Mouse (Mus musculus) heart, embryonic 15.5 days (tissue): ENCODE data around the gene Wipf1. TPM values are rescaled to one million over a fixed set of nuclear protein-coding genes. Genes with fewer than 3 reads are reported as not detected.

Experiments used
- ATAC-seq: fragments of 200-750 bp; cut with Nextera tagmentation; replicated peaks from 2 replicates; pipeline ENCODE4 v1.8.0; 2017; ENCODE audit warnings: low read depth, moderate TSS enrichment; ENCODE audit not compliant: insufficient number of reproducible peaks, insufficient read depth, low FRiP score
- H3K27ac ChIP-seq: fragments of 300-500 bp; sonication (generic); 2 replicates; pipeline ENCODE4 v1.5.1; 2015; ENCODE audit warnings: mild to moderate bottlenecking, inconsistent platforms
- H3K27me3 ChIP-seq: fragments of 300-500 bp; sonication (generic); 2 replicates; pipeline ENCODE4 v1.6.1; 2015; ENCODE audit warnings: inconsistent platforms
- H3K36me3 ChIP-seq: fragments of 300-500 bp; sonication (generic); 2 replicates; pipeline ENCODE4 v1.6.1; 2015; ENCODE audit warnings: mild to moderate bottlenecking, inconsistent platforms
- H3K4me1 ChIP-seq: fragments of 300-500 bp; sonication (generic); replicated peaks from 2 replicates; pipeline ENCODE4 v1.6.1; 2015; ENCODE audit warnings: inconsistent platforms
- H3K4me2 ChIP-seq: fragments of 300-500 bp; sonication (generic); 2 replicates; pipeline ENCODE4 v1.6.1; 2015; ENCODE audit warnings: inconsistent platforms, mild to moderate bottlenecking, moderate library complexity
- H3K4me3 ChIP-seq: fragments of 300-500 bp; sonication (generic); 2 replicates; pipeline ENCODE4 v1.5.1; 2015; ENCODE audit warnings: mild to moderate bottlenecking, inconsistent platforms
- H3K9ac ChIP-seq: fragments of 300-500 bp; sonication (generic); 2 replicates; pipeline ENCODE4 v1.6.1; 2015; ENCODE audit warnings: mild to moderate bottlenecking, inconsistent platforms
- H3K9me3 ChIP-seq: fragments of 300-500 bp; sonication (generic); replicated peaks from 2 replicates; pipeline ENCODE4 v1.6.1; 2016; ENCODE audit warnings: inconsistent platforms
- WGBS: fragments of 180-500 bp; shearing (Covaris S2); methylation state at CpG from one replicate; pipeline ENCODE4 v1.1.7; 2015; ENCODE audit warnings: mixed read lengths; 5-methylcytosine and 5-hydroxymethylcytosine counted together
- polyA plus RNA-seq: library from polyadenylated mRNA; unstranded; fragments of >200 nt; fragmentation: Nextera tagmentation; extraction: Ambion mirVana; gene quantifications from 2 replicates; pipeline ENCODE4 v1.2.1, GENCODE M21; 2015

Gene Wipf1
- polyA plus RNA-seq, 1 experiment from 2014 or later, result 5.1 TPM

- Histone ChIP-seq H3K4me2 (no peak overlapping the region), H3K27ac (no peak overlapping the region), H3K4me1 (no peaks in the 10 kb centered on the region), H3K27me3 (no peaks in the 10 kb centered on the region), H3K4me3 (no peak overlapping the region), H3K9me3 (no peaks in the 10 kb centered on the region), H3K36me3 (peaks cover 3% of the 10 kb centered on the region; the same call in 1 of the 2 replicates), H3K9ac (no peak overlapping the region)
- ATAC-seq, result peak; percentile 66
- WGBS, result 48% methylated on average over 21 of the region's 21 CpGs
Observed at GRCm38 (mm10) chr2:73428803-73429468, 100.6 kb downstream of the Wipf1 start.

GRCm38 (mm10) chr2:73427293-73427692 is 102.2 kb downstream of the Wipf1 start:
- H3K9ac ChIP-seq, result no peak overlapping the region
- no peaks in the 10 kb centered on the region for H3K9me3 ChIP-seq
- H3K27me3 ChIP-seq, result no peaks in the 10 kb centered on the region
- WGBS, result 14% methylated on average over 1 of the region's 1 CpGs
- H3K36me3 ChIP-seq, result no peaks in the 10 kb centered on the region
- no peak overlapping the region for H3K4me3 ChIP-seq
- no peaks in the 10 kb centered on the region for H3K4me1 ChIP-seq
- ATAC-seq, result no peak
- H3K27ac ChIP-seq, result no peak overlapping the region
- H3K4me2 ChIP-seq, result no peak overlapping the region

GRCm38 (mm10) chr2:73425822-73426221 is 103.7 kb downstream of the Wipf1 start:
- ATAC-seq, result no peak
- 77% methylated on average over 14 of the region's 14 CpGs for WGBS
- H3K9ac ChIP-seq, result no peak overlapping the region
- no peaks in the 10 kb centered on the region for H3K36me3 ChIP-seq
- no peak overlapping the region for H3K27ac ChIP-seq
- no peaks in the 10 kb centered on the region for H3K27me3 ChIP-seq
- no peaks in the 10 kb centered on the region for H3K9me3 ChIP-seq
- H3K4me1 ChIP-seq, result no peaks in the 10 kb centered on the region
- no peak overlapping the region for H3K4me3 ChIP-seq
- no peak overlapping the region for H3K4me2 ChIP-seq

GRCm38 (mm10) chr2:73419730-73420129 is 109.8 kb downstream of the Wipf1 start:
- ATAC-seq, result no peak
- no peak overlapping the region for H3K9ac ChIP-seq
- no peaks in the 10 kb centered on the region for H3K27me3 ChIP-seq
- WGBS, result 75% methylated on average over 7 of the region's 7 CpGs
- no peak overlapping the region for H3K4me2 ChIP-seq
- no peak overlapping the region for H3K27ac ChIP-seq
- H3K4me1 ChIP-seq, result no peaks in the 10 kb centered on the region
- H3K4me3 ChIP-seq, result no peak overlapping the region
- no peaks in the 10 kb centered on the region for H3K36me3 ChIP-seq
- H3K9me3 ChIP-seq, result no peaks in the 10 kb centered on the region

GRCm38 (mm10) chr2:73419285-73419684 is 110.2 kb downstream of the Wipf1 start:
- Histone ChIP-seq H3K4me3 (no peak overlapping the region), H3K27ac (no peak overlapping the region), H3K4me2 (no peak overlapping the region), H3K27me3 (no peaks in the 10 kb centered on the region), H3K9me3 (no peaks in the 10 kb centered on the region), H3K4me1 (no peaks in the 10 kb centered on the region), H3K9ac (no peak overlapping the region), H3K36me3 (no peaks in the 10 kb centered on the region)
- 38% methylated on average over 4 of the region's 4 CpGs for WGBS
- ATAC-seq, result no peak

GRCm38 (mm10) chr2:73415892-73416291 is 113.6 kb downstream of the Wipf1 start:
- Histone ChIP-seq H3K36me3 (no peaks in the 10 kb centered on the region), H3K9me3 (no peaks in the 10 kb centered on the region), H3K27me3 (no peaks in the 10 kb centered on the region), H3K27ac (no peak overlapping the region), H3K4me3 (no peak overlapping the region), H3K4me2 (no peak overlapping the region), H3K4me1 (no peaks in the 10 kb centered on the region), H3K9ac (no peak overlapping the region)
- ATAC-seq, result no peak
- 26% methylated on average over 5 of the region's 5 CpGs for WGBS

- Histone ChIP-seq H3K36me3 (no peaks in the 10 kb centered on the region), H3K9me3 (no peaks in the 10 kb centered on the region), H3K4me1 (no peaks in the 10 kb centered on the region), H3K27me3 (no peaks in the 10 kb centered on the region), H3K4me3 (no peak overlapping the region), H3K27ac (no peak overlapping the region), H3K9ac (no peak overlapping the region), H3K4me2 (no peak overlapping the region)
- ATAC-seq, result no peak
- 88% methylated on average over 8 of the region's 8 CpGs for WGBS
Observed at GRCm38 (mm10) chr2:73410076-73410475, 119.5 kb downstream of the Wipf1 start.

GRCm38 (mm10) chr2:73407662-73408061 is 121.9 kb downstream of the Wipf1 start:
- H3K4me3 ChIP-seq, result no peak overlapping the region
- H3K9ac ChIP-seq, result no peak overlapping the region
- no peak for ATAC-seq
- no peak overlapping the region for H3K4me2 ChIP-seq
- no peaks in the 10 kb centered on the region for H3K4me1 ChIP-seq
- no peaks in the 10 kb centered on the region for H3K27me3 ChIP-seq
- no peaks in the 10 kb centered on the region for H3K9me3 ChIP-seq
- H3K36me3 ChIP-seq, result no peaks in the 10 kb centered on the region
- no peak overlapping the region for H3K27ac ChIP-seq
- 59% methylated on average over 4 of the region's 4 CpGs for WGBS

GRCm38 (mm10) chr2:73406336-73406915 is 123.1 kb downstream of the Wipf1 start:
- Histone ChIP-seq H3K36me3 (no peaks in the 10 kb centered on the region), H3K27me3 (no peaks in the 10 kb centered on the region), H3K9me3 (no peaks in the 10 kb centered on the region), H3K4me1 (no peaks in the 10 kb centered on the region), H3K27ac (no peak overlapping the region), H3K4me2 (no peak overlapping the region), H3K9ac (no peak overlapping the region), H3K4me3 (no peak overlapping the region)
- ATAC-seq, result no peak
- 79% methylated on average over 9 of the region's 9 CpGs for WGBS

GRCm38 (mm10) chr2:73404980-73405379 is 124.6 kb downstream of the Wipf1 start:
- no peaks in the 10 kb centered on the region for H3K4me1 ChIP-seq
- WGBS, result 83% methylated on average over 7 of the region's 7 CpGs
- H3K4me2 ChIP-seq, result no peak overlapping the region
- H3K27ac ChIP-seq, result no peak overlapping the region
- ATAC-seq, result no peak
- no peaks in the 10 kb centered on the region for H3K9me3 ChIP-seq
- no peak overlapping the region for H3K4me3 ChIP-seq
- no peaks in the 10 kb centered on the region for H3K36me3 ChIP-seq
- no peaks in the 10 kb centered on the region for H3K27me3 ChIP-seq
- H3K9ac ChIP-seq, result no peak overlapping the region

- no peaks in the 10 kb centered on the region for H3K36me3 ChIP-seq
- no peak overlapping the region for H3K9ac ChIP-seq
- H3K4me1 ChIP-seq, result no peaks in the 10 kb centered on the region
- H3K4me2 ChIP-seq, result no peak overlapping the region
- no peaks in the 10 kb centered on the region for H3K27me3 ChIP-seq
- H3K4me3 ChIP-seq, result no peak overlapping the region
- H3K27ac ChIP-seq, result no peak overlapping the region
- no peak for ATAC-seq
- 78% methylated on average over 9 of the region's 9 CpGs for WGBS
- H3K9me3 ChIP-seq, result no peaks in the 10 kb centered on the region
Observed at GRCm38 (mm10) chr2:73404442-73404841, 125.1 kb downstream of the Wipf1 start.

GRCm38 (mm10) chr2:73403385-73404013 is 126.0 kb downstream of the Wipf1 start:
- Histone ChIP-seq H3K4me2 (no peak overlapping the region), H3K9me3 (no peaks in the 10 kb centered on the region), H3K27me3 (no peaks in the 10 kb centered on the region), H3K9ac (no peak overlapping the region), H3K4me1 (no peaks in the 10 kb centered on the region), H3K27ac (no peak overlapping the region), H3K36me3 (no peaks in the 10 kb centered on the region), H3K4me3 (no peak overlapping the region)
- ATAC-seq, result no peak
- 69% methylated on average over 15 of the region's 15 CpGs for WGBS
